Mouse (Mus musculus) lung, postnatal 4 days (tissue): ENCODE results near the gene Pdcd6.

Experiments
- DNase-seq, 2 experiments: peaks; one replicate each; pipeline ENCODE4 v3.0.0; 2021

Gene Pdcd6

DNA sequence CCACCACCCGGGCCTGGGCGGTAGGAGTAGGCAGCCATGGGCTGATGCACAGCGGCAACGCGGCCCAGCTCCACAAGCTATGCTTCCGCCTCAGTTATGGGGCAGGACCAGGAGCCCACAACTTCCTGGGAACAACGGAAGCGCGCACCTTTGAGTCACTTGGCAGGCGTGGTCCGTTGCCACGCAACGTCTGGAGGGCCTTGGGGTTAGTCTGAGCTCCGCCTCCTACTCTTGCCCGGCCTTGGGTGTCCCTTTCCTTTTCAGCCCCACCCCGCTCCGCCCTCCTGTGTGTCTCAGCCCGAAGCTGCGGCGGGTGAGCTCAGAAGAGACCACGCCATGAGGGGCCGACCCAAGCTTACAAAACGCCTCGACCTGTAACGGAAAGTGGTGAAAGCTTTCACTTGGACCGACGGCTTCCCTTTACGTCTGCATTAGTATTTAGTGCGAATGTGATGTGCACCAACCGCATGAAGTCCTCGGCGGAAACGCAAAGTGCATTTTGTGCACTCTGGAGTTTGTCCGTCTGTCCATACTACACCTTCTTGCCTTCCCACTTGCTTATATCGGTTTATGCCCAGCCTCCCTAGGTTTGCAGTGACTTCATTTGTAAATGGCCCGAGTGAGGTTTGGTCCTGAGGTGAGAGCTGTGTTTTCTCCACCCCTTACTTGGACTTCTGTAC lies at the start of gene Pdcd6:
Gene Pdcd6 (minus strand): TSS at position 411 of the 680 bp plus-strand sequence.
- peak; percentile 95 to 97 for DNase-seq

DNA sequence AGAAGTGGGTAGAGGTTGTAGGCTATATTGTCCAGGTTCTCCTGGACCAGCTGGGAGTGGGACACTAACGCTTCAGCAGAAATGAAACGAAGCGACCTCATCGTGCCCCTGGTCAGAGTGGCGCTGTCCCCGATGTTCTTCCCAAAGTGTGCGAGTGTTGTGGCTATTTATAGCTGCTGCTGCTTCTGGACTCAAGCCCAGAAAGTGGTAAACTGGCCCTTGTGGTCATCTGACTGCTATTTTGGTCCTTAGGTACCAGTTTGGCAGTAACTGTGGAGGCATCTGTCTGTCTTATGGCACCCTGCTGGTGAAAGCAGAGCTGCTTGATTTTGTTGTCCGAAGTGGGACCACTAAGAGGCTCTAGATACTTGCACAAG lies 46.5 kb upstream of the Pdcd6 start, which contains the start of gene Lrrc14b:
Gene Lrrc14b (minus strand): TSS at position 147 of the 377 bp plus-strand sequence.
- DNase-seq, result peak in 1 of 2 experiments; percentile 9

DNA sequence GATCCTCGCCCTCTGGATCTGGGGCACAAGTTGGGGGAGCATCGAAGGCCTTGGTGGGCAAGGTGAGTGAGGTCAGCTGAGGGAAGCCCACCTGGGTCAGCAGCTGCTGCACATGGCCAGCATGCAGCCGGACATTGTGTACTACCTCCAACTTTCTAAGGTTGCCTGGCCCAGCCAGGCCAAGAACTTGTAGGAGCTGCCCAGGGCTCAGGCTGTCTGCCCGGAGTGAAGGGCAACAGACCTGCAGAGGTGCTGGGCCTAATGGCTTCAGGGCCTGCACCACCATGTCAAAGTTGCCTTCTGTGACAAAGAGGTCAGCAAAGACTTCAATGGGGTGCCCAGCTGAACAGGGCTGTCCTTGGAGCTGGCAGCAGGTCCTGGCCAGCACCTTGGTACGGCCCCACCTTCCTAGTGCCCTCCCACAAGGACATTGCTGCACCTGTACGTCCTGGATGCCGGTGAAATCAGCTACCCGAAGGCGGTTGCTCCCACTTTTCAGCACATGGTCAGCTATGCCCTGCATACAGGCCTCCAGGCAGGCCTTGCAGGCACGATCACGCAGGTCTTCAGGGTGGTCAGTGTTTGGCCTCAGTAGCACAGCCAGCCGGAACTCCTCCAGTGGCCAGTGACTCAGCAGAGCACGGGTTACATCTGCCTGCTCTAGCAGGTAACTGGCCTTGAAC lies 45.9 kb upstream of the Pdcd6 start:
- DNase-seq, result no peak

DNA sequence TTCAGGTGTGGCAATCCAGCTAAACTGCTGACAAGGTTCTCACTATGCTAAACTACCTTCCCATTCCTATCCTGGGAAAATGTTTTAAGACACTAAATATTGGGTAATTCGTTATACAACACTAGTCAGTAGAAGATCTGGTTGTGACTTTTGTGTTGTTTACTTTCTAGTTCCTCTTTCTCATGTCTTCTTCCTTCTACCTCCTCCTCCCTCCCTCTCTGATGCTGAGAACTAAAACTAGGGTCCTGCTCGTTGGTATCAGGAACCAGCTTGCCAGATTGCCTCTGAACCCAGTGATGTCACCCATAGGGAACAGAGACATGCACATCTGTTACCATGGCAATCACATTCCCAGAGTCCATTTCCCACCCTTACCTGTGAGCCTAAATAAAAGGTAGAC lies 44.8 kb upstream of the Pdcd6 start:
- DNase-seq, result no peak

DNA sequence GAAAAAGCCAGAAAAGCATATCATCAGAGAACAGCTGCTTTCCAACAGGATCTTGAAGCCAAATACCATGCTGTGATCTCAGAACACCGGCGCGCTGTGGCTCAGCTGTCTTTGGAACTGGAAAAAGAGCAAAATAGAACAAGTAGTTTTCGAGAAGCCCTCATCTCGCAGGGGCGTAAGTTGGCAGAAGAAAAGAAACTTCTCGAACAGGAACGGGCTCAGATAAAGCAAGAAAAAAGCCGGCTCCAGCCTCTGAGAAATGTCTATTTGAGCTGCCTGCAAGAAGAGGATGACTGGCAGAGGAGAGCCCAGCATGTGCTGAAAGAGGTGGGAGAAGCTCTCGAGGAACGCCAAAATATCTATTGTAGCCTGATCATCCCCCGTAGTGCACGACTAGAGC lies 39.1 kb upstream of the Pdcd6 start:
- DNase-seq, result no peak

DNA sequence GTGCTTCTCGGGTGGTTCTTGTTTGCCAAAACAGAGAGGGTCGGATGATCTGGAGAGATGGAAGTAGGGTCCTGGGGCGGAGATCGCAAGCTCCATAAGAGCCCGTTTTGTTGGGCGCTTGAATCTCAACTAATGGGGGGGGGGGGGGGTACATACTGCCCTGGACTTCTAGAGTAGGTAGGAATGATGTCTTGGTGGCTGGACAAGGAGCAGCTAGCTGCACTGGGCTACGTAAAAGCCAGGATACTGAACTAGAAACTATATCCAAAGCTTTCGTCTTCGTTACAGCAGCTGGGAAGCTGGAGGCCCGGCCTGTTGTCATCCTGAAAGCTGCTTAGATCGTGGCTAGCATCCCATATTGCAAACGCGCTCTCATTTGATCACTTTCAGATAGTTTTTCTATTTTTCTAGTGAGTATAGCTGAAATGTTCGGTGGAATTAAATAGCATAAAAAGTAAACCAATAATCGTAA lies 33.1 kb upstream of the Pdcd6 start:
- DNase-seq, result no peak

DNA sequence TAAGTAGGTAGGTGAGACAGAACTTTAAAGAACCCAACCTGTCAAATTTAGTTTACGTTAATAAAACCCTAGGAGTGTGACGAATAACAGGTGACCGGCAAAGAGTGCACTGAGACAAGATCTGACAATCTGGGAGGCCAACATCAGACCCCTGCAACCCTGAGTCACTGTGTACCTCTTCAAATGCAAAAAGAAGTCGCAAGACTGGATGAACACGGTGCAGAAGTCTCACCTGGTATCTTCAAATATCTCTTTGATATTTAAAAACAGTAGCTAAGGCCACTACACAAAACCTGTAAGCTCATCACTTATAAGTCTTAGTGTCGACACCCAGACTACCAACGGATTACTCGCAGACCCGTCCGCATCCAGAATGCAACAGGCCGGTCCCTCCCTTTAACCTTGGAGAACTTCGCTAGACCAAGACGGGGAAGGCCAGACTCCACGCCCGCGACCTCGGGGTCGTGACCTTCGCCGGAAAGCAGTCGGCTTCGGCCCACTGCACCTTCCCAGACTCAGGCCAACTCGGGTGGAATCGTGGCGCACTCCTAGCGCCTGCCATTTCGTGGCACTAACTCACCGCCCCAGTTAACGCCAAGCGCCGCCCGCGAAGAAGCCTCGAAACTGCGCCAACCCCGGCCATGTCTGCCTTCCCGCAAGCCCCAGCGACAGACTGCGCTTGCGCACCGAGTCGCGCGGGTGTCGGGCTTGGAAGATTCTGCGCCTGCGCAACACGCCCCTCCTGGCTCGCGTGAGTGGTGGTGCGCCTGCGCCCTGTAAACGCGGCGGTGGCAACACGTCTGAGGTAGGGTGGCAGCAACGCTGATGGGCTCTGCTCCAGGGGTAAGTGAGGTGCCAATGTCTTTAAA lies 32.4 kb upstream of the Pdcd6 start, which contains the start of the genes Sdha and Ccdc127:
Gene Sdha (minus strand): TSS at position 715 of the 869 bp plus-strand sequence.
Gene Ccdc127 (plus strand): TSS at position 744 of the 869 bp plus-strand sequence.
- peak; percentile 96 to 97 for DNase-seq

DNA sequence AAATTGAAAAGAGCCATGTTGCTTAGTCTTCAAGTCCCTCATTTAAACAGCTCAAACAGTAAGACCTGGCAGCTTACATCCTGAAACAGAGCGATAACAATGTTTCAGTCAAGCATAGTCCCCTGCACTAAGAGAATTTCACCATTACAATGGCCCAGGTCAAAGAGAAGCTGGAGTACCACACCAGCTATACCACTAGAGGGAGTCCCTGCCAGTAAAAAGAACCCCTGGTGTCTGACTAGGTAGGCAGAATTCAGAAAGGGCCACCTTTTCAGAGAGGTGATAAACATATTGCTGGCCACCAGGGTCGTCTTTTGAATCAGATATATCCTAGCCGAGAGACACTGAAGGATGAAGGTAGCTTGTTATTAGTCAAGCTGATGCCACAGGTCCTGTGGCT lies 23.7 kb upstream of the Pdcd6 start:
- peak in 1 of 2 experiments; percentile 50 for DNase-seq

DNA sequence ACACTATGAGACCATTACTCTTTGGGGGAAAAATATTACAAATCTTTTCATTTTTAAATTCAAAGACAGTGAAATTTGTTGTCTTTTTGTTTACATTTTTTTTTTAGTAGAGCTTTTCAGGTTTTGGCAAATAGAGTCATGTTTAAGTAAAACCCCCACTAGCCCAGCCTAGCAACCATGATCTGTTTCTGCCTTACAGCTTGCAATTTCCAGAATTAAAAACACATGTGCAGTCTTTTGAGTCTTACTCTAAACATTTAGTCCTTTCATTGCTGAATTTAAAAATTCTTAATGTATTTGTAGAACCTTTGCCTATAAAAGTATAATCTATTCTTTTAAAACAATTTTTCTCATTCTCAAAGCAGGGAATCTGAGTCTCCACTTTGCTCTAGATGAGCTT lies 11.9 kb upstream of the Pdcd6 start:
- DNase-seq, result no peak

DNA sequence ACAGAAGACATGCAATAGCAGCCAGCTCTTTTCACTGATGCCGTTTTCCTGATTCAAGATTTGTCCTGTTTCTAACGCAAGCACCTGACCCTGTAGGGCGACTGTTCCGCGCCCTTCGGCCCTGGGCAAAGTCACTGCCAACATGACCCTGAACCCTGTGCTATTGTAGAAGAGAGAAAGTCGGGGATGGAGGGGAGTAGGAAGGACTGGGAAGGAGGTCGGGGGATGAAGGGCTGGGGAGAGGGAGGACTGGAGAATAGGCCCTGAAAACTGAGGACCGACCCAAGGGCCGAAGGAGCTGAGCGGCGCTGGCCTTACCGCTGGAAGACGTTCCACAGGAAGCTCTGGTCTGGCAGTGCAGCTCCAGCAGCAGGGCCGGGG lies 601 bp downstream of the Pdcd6 start:
- no peak for DNase-seq

DNA sequence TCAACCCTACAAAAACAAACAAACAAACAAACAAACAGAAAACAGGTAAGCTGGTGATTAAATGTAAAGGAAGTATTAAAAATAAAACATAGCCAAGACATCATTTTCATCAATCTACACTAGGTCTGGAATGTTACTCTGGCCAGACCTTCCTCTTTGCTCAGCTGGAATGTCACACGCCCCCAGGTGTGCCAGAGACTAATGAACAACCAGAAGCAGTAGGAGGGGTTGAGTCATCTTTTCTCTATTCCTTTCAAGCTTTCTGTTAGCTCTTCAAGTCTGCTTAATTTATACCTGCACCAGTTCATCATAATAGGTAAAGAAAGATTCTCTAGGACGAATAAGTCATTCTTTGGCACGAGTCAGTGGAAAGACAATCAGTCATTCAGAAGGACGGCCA lies 994 bp downstream of the Pdcd6 start:
- DNase-seq, result no peak

DNA sequence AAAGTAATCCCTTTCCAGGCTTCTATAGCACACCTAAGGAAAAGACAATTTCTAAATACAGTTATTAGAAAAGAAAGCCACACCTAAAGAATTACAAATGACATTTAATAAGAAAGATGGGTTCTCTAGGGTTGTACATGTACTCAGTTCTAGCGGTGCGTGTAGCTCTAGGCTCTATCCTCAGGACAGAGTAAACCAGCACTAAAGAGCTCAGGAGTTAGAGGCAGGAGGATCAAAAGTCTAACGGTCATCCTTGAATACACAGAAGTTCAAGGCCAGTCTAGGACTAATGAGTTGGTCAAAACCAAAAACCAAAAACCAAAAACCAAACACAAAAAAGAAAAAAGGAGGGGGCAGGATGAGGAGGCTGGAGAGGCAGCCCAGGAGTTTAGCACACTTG lies 2.8 kb downstream of the Pdcd6 start:
- no peak for DNase-seq

DNA sequence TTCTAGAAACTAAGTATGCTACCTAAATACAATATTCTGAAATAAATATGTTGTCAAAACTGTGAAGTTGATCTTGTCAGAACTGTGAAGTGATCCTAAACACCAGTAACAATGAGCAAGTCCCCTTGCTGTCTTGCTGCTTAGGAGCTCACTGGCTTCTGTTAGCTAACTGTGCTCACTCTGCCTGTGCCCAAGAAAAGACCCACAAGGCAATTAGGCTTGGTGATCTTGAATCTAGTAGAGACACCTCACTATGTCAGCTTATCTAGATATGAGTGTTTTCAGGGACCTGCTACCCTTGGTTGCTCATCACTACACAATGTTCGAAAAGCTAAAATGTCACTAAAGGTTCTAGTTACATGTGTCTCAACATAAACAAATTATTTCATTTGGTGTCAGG lies 11.6 kb downstream of the Pdcd6 start:
- DNase-seq, result no peak

DNA sequence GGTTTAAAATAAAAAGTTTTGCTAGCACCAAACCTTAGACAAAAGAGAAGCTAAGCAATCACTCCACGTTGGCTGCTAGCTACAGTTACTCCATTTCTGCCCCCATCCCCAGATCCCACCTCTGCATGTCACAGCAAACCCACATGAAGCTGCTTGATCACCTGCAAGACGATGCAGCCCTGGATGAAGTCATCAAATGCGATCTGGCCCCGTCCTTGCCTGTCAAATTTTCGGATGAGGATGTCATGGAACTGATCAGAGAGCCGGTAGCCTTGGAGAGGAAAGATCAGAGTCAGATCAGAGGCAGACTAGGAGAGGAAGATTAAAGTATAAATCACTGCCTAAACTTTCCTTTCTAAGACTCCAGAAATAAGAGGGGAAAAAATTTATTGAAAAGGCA lies 12.0 kb downstream of the Pdcd6 start:
- DNase-seq, result no peak

DNA sequence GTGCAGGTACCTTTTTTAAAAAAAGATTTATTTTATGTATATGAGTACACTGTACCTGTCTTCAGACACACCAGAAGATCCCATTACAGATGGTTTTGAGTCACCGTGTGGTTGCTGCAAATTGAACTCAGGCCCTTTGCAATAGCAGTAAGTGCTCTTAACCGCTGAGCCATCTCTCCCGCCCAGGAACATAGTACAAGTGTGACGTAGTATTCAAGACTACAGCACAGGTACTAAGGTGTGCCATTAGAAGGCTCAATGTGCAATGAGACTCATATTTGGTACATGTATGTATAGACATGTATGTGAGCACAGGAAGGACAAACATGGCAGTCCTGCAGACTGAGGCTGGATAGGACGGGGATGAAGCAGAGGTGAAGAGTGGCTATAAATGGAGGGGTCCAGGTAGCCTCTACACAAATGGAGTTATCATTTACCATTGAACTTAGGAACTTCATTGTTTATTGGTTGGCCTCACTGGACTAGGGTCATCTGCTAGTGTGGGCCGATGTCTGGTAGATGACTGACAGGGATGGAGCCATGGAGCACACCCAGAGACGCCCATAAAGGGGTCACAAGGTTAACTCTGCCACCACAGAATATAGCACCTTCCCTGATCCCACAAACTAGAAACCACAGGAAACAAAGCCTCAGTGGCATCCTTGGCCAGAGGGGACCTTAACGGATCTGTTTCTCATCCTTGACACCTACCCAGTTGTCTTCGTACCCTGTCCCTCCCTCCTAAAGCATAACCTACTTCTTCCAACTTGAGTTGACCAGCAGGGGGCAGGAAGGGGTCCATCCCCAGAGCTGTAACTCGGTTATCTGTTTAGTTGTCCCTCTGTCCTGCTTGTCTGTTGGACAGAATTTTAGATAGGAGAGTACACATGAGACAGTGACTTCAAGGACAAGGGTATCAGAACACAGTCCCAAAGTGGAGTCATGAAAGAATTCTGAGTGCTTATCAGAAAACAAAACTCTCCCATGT lies 15.0 kb downstream of the Pdcd6 start:
- DNase-seq, result no peak

DNA sequence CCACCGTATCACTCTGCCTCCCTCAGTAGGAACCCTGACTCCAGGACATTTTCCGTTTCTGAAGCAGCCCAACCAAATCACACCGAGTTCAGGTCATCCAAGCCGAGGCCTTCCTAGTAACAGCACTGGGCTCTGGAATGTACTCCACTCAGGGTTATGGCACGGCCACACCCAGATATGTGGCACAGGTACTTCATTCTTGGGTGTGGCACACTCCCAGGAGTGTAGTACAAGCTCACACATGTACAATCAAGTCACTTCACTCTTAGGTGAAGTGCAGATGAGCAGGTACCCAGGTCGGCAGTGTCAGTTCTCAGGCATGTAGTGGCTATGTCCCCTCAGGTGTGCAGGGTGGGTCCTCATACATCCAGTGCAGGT lies 15.8 kb downstream of the Pdcd6 start:
- DNase-seq, result peak in 1 of 2 experiments; percentile 34

DNA sequence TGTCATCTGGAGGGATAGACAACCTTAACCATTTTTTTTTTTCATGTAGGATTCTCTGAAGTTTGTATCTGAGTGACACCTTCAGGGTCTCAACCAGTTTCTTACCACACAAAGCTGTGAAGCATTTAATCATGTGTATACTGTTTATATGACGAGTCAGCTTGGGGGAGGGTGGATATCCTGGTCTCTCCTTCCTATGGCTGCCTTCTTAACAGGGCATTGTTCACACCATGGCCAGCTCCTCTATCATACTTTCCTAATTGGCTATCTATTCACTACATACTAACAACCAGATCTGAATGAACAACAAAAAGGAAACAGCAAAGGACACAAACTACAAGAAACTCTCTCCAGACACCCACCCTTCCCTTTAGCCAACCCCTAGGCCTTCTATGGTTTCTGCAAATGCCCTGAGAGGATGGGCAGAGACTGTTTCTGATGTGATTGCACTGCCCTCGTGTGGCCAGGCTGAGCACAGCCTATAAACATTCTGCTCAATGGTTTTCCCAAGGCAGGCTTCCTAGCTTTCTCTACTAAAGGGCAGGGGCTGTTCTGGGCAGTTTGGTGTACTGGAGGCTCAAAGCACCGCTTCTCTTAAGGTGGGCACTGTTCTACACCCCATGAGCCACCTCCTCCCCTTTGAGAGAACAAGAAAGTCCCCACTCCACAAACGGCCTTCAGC lies 16.3 kb downstream of the Pdcd6 start:
- peak; percentile 66 to 78 for DNase-seq

DNA sequence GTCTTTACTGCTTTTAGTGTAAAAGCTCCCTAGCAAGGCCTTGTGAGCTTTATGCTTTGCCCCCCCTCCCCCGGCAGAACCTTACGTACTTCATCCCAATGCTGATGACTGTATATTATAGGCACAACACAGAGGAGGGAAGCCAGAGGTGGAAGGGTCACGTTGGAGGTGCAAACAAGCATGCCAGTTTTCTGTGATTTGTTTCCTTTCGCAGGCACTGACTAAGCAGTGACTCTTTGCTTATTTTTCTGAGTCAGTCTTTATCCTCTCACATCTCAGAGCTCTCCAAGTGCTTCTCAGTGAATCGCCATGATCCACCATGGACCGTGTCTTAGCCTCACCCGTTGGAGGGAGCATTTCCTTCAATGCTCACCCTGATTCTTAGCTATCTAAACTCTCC lies 21.0 kb downstream of the Pdcd6 start:
- DNase-seq, result no peak

DNA sequence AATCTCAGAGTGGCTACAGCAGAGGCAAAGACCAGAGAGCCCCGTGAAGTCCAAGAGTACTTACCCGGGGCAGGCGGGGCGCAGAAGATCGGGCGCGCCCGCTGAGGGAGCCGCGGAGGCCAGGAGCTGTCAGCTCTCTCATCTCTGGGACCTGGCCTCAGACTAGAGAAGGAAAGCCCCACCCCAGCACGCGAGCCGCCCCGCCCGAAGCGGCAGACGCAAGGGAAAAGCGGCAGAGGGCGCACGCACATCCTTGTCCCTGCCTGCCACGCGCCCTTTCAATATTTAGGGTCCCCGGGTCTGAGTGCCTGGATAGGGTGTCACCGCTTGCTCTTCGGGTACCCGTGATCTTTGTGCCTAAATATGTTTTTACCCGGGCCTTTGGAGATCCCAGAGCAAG lies 25.2 kb downstream of the Pdcd6 start, which contains the start of gene Ahrr:
Gene Ahrr (minus strand): TSS at position 165 of the 400 bp plus-strand sequence.
- peak; percentile 62 to 70 for DNase-seq

DNA sequence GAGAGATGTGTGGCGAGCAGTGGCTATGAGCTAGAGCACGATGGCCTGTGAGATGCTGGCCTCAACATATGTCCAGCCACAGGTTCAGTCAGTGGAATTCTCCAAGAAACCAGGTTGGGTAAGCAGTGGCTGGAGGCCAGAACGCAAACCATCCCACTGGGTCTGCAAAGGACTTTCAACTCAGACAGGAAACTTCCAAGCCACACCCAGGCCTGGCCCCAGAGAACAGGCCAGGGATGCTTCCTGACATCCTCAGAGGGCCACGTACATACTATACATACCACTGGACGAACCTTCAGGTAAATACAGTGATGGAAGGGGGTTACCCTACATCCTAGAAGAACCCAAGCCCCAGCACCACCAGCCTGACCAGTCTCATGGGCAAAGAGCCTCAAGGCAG lies 27.7 kb downstream of the Pdcd6 start:
- no peak for DNase-seq

DNA sequence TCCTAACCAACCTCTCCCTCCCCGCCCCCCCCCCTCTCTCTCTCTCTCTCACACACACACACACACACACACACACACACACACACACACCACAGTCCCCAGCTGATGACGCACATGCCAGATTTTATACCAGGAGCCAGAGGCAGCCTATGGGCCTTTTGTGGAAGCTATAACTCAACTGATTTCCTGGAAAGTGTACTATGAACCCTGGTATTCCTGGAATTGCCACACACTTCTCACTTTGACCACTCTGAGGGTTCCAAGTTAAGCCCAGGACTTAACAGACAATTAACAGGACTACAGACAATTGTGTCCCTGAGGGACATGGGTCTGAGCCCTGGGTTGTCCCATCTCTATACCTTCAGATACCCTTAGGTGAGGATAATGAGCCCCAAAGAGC lies 35.1 kb downstream of the Pdcd6 start:
- no peak for DNase-seq
